Mouse (Mus musculus) limb, embryonic 12.5 days (tissue): ENCODE measurements at regions not wholly inside any gene's neighbourhood (a gene's known extent, or its start where the extent isn't known, plus 50 kb on each side); places are given as distances from the start of the nearest gene placed in this dataset.
"Not testable (repeated sequence)": the region's sequence is repeated elsewhere in the genome, so short reads cannot be mapped to it uniquely, and the experiment has no call there.

Experiments
- ATAC-seq: fragments of 200-750 bp; cut with Nextera tagmentation; 2 replicates; pipeline ENCODE4 v1.8.0; 2017; ENCODE audit warnings: low read depth, moderate TSS enrichment; ENCODE audit not compliant: insufficient number of reproducible peaks, insufficient read depth, low FRiP score, low TSS enrichment
- H3K27ac ChIP-seq: fragments of 300-500 bp; sonication (generic); 2 replicates; pipeline ENCODE4 v1.5.1; 2016; ENCODE audit warnings: mild to moderate bottlenecking, moderate library complexity
- H3K27me3 ChIP-seq: fragments of 300-500 bp; sonication (generic); 2 replicates; pipeline ENCODE4 v1.6.1; 2016; ENCODE audit warnings: mild to moderate bottlenecking, moderate library complexity
- H3K36me3 ChIP-seq: fragments of 300-500 bp; sonication (generic); 2 replicates; pipeline ENCODE4 v1.6.1; 2016; ENCODE audit warnings: mild to moderate bottlenecking, moderate library complexity
- H3K4me1 ChIP-seq: fragments of 300-500 bp; sonication (generic); replicated peaks from 2 replicates; pipeline ENCODE4 v1.6.1; 2016
- H3K4me2 ChIP-seq: fragments of 300-500 bp; sonication (generic); 2 replicates; pipeline ENCODE4 v1.6.1; 2016; ENCODE audit warnings: mild to moderate bottlenecking, moderate library complexity
- H3K4me3 ChIP-seq: fragments of 300-500 bp; sonication (generic); replicated peaks from 2 replicates; pipeline ENCODE4 v1.5.1; 2016; ENCODE audit warnings: mild to moderate bottlenecking
- H3K9ac ChIP-seq: fragments of 300-500 bp; sonication (generic); replicated peaks from 2 replicates; pipeline ENCODE4 v1.6.1; 2016; ENCODE audit warnings: mild to moderate bottlenecking, moderate library complexity
- H3K9me3 ChIP-seq: fragments of 300-500 bp; sonication (generic); 2 replicates; pipeline ENCODE4 v1.6.1; 2016; ENCODE audit warnings: mild to moderate bottlenecking, moderate library complexity
- WGBS: fragments of 180-500 bp; shearing (Covaris S2); methylation state at CpG from one replicate; pipeline ENCODE4 v1.1.7; 2016; 5-methylcytosine and 5-hydroxymethylcytosine counted together

- no peak overlapping the region for H3K9ac ChIP-seq
- no peak for ATAC-seq
- H3K36me3 ChIP-seq: no peaks in the 10 kb centered on the region
- H3K9me3 ChIP-seq: no peaks in the 10 kb centered on the region
- H3K4me1 ChIP-seq: 0 out of 2 replicates have a peak, but pooled peaks cover 6% of the 10 kb centered on the region
- H3K4me3 ChIP-seq: no peak overlapping the region
- H3K4me2 ChIP-seq: no peak overlapping the region
- no peaks in the 10 kb centered on the region for H3K27me3 ChIP-seq
- H3K27ac ChIP-seq: no peak overlapping the region
- 59% methylated on average over 4 of the region's 4 CpGs for WGBS
Measured at GRCm38 (mm10) chr2:79025678-79026077, 157.8 kb downstream of the Ube2e3 start.

- Histone ChIP-seq H3K9me3 (no peaks in the 10 kb centered on the region), H3K4me2 (no peak overlapping the region), H3K36me3 (no peaks in the 10 kb centered on the region), H3K4me3 (no peak overlapping the region), H3K4me1 (0 out of 2 replicates have a peak, but pooled peaks cover 3% of the 10 kb centered on the region), H3K27me3 (no peaks in the 10 kb centered on the region), H3K27ac (no peak overlapping the region), H3K9ac (no peak overlapping the region)
- no peak for ATAC-seq
- 81% methylated on average over 1 of the region's 1 CpGs for WGBS
Measured at GRCm38 (mm10) chr2:79030990-79031389, 163.1 kb downstream of the Ube2e3 start.

- no peaks in the 10 kb centered on the region for H3K27me3 ChIP-seq
- H3K9me3 ChIP-seq: no peaks in the 10 kb centered on the region
- no peak overlapping the region for H3K9ac ChIP-seq
- no peaks in the 10 kb centered on the region for H3K4me1 ChIP-seq
- no peak for ATAC-seq
- H3K36me3 ChIP-seq: no peaks in the 10 kb centered on the region
- no peak overlapping the region for H3K27ac ChIP-seq
- 81% methylated on average over 2 of the region's 2 CpGs for WGBS
- no peak overlapping the region for H3K4me3 ChIP-seq
- H3K4me2 ChIP-seq: no peak overlapping the region
Measured at GRCm38 (mm10) chr2:79036296-79036695, 168.4 kb downstream of the Ube2e3 start.

GRCm38 (mm10) chr2:79038624-79039023, 170.7 kb downstream of the Ube2e3 start:
- H3K36me3 ChIP-seq: no peaks in the 10 kb centered on the region
- no peaks in the 10 kb centered on the region for H3K4me1 ChIP-seq
- no peaks in the 10 kb centered on the region for H3K9me3 ChIP-seq
- WGBS: 72% methylated on average over 5 of the region's 5 CpGs
- no peak overlapping the region for H3K9ac ChIP-seq
- H3K4me3 ChIP-seq: no peak overlapping the region
- H3K27me3 ChIP-seq: no peaks in the 10 kb centered on the region
- no peak overlapping the region for H3K27ac ChIP-seq
- no peak for ATAC-seq
- no peak overlapping the region for H3K4me2 ChIP-seq

- not testable (repeated sequence) for H3K27ac ChIP-seq, H3K4me1 ChIP-seq, H3K27me3 ChIP-seq, H3K4me2 ChIP-seq, H3K9ac ChIP-seq, H3K9me3 ChIP-seq, H3K4me3 ChIP-seq, H3K36me3 ChIP-seq
- 55% methylated on average over 3 of the region's 3 CpGs for WGBS
- 0 out of 2 replicates have a peak, but pooled peaks have one; percentile 80 for ATAC-seq
Measured at GRCm38 (mm10) chr2:79044804-79045203, 176.9 kb downstream of the Ube2e3 start.

- no peak overlapping the region for H3K27ac ChIP-seq
- H3K36me3 ChIP-seq: no peaks in the 10 kb centered on the region
- H3K9ac ChIP-seq: no peak overlapping the region
- peaks cover 2% of the 10 kb centered on the region; the same call in 1 of the 2 replicates for H3K4me1 ChIP-seq
- no peak overlapping the region for H3K4me2 ChIP-seq
- no peaks in the 10 kb centered on the region for H3K27me3 ChIP-seq
- no peak overlapping the region for H3K4me3 ChIP-seq
- no peaks in the 10 kb centered on the region for H3K9me3 ChIP-seq
- 61% methylated on average over 4 of the region's 4 CpGs for WGBS
- ATAC-seq: no peak
Measured at GRCm38 (mm10) chr2:79045508-79045907, 177.6 kb downstream of the Ube2e3 start.

GRCm38 (mm10) chr2:79048020-79048419, 180.1 kb downstream of the Ube2e3 start:
- H3K4me3 ChIP-seq: no peak overlapping the region
- no peak overlapping the region for H3K9ac ChIP-seq
- H3K36me3 ChIP-seq: no peaks in the 10 kb centered on the region
- no peaks in the 10 kb centered on the region for H3K27me3 ChIP-seq
- ATAC-seq: no peak
- no peak overlapping the region for H3K4me2 ChIP-seq
- WGBS: 77% methylated on average over 7 of the region's 7 CpGs
- H3K27ac ChIP-seq: no peak overlapping the region
- peaks cover 10% of the 10 kb centered on the region for H3K4me1 ChIP-seq
- H3K9me3 ChIP-seq: no peaks in the 10 kb centered on the region

GRCm38 (mm10) chr2:79048777-79049537, 181.0 kb downstream of the Ube2e3 start:
- no peak for ATAC-seq
- 92% methylated on average over 5 of the region's 5 CpGs for WGBS

GRCm38 (mm10) chr2:79050495-79051046, 182.6 kb downstream of the Ube2e3 start:
- 76% methylated on average over 1 of the region's 1 CpGs for WGBS
- no peaks in the 10 kb centered on the region for H3K36me3 ChIP-seq
- H3K4me3 ChIP-seq: no peak overlapping the region
- H3K9me3 ChIP-seq: no peaks in the 10 kb centered on the region
- H3K27me3 ChIP-seq: no peaks in the 10 kb centered on the region
- H3K27ac ChIP-seq: peak overlapping the region; percentile 82
- H3K9ac ChIP-seq: no peak overlapping the region
- no peak overlapping the region for H3K4me2 ChIP-seq
- no peak for ATAC-seq
- peaks cover 10% of the 10 kb centered on the region for H3K4me1 ChIP-seq

More at GRCm38 (mm10) chr2:79048777-79049537, 181.0 kb downstream of the Ube2e3 start:
- H3K27ac ChIP-seq: no peak overlapping the region
- H3K27me3 ChIP-seq: no peaks in the 10 kb centered on the region
- no peaks in the 10 kb centered on the region for H3K9me3 ChIP-seq
- no peaks in the 10 kb centered on the region for H3K36me3 ChIP-seq
- peaks cover 10% of the 10 kb centered on the region for H3K4me1 ChIP-seq
- no peak overlapping the region for H3K4me2 ChIP-seq
- H3K9ac ChIP-seq: no peak overlapping the region
- no peak overlapping the region for H3K4me3 ChIP-seq

- Histone ChIP-seq H3K36me3 (no peaks in the 10 kb centered on the region), H3K9ac (no peak overlapping the region), H3K4me3 (no peak overlapping the region), H3K27me3 (no peaks in the 10 kb centered on the region), H3K9me3 (no peaks in the 10 kb centered on the region), H3K4me1 (peaks cover 10% of the 10 kb centered on the region), H3K27ac (no peak overlapping the region), H3K4me2 (no peak overlapping the region)
- no peak for ATAC-seq
- 88% methylated on average over 1 of the region's 1 CpGs for WGBS
Measured at GRCm38 (mm10) chr2:79052226-79052625, 184.3 kb downstream of the Ube2e3 start.

GRCm38 (mm10) chr2:79056138-79056537, 188.2 kb downstream of the Ube2e3 start:
- no peak overlapping the region for H3K4me3 ChIP-seq
- H3K9me3 ChIP-seq: no peaks in the 10 kb centered on the region
- H3K4me1 ChIP-seq: peaks cover 1% of the 10 kb centered on the region; the same call in 1 of the 2 replicates
- H3K27ac ChIP-seq: no peak overlapping the region
- H3K36me3 ChIP-seq: no peaks in the 10 kb centered on the region
- no peaks in the 10 kb centered on the region; the same call in 1 of the 2 replicates for H3K27me3 ChIP-seq
- no peak overlapping the region for H3K4me2 ChIP-seq
- no peak for ATAC-seq
- WGBS: 68% methylated on average over 2 of the region's 2 CpGs
- H3K9ac ChIP-seq: no peak overlapping the region
